Mouse (Mus musculus) small intestine, adult 2 months (tissue): ENCODE data around the gene Slc6a12.

Experiments used
- CTCF ChIP-seq: fragments of 200-500 bp; IDR thresholded peaks from 2 replicates; pipeline ENCODE4 v1.5.1; 2012; ENCODE audit warnings: low read depth, mild to moderate bottlenecking, control low read depth, inconsistent platforms, low read length, moderate library complexity, mixed read lengths; ENCODE audit not compliant: insufficient replicate concordance, insufficient read length; ENCODE audit errors: extremely low read depth
- POLR2A ChIP-seq: fragments of 200-500 bp; IDR thresholded peaks from 2 replicates; pipeline ENCODE4 v1.6.1; 2012; ENCODE audit warnings: low read depth, mild to moderate bottlenecking, control low read depth, inconsistent platforms, low read length, moderate library complexity

- TF ChIP-seq CTCF (no peak), POLR2A (no peak)
Measured at GRCm38 (mm10) chr6:121371197-121371980, 28.5 kb downstream of the Slc6a12 start.
